Mouse (Mus musculus) left cerebral cortex, adult 8-10 months (tissue): ENCODE data around the gene Fyco1. TPM values are rescaled to one million over a fixed set of nuclear protein-coding genes. Genes with fewer than 3 reads are reported as not detected.
"Not testable (repeated sequence)": the region's sequence is repeated elsewhere in the genome, so short reads cannot be mapped to it uniquely, and the experiment has no call there.

Experiments
- DNase-seq, 2 experiments: peaks; one replicate each; pipeline ENCODE4 v3.0.0; 2022; ENCODE audit warnings: low spot score in 2 of 2
- total RNA-seq, 4 experiments: library from RNA; stranded (reverse); gene quantifications; 2 replicates each; pipeline ENCODE4 v1.2.4; 2022

Gene Fyco1
- total RNA-seq, 4 experiments from 2014 or later: 29.5 to 36.6 (median 29.8) TPM

DNA sequence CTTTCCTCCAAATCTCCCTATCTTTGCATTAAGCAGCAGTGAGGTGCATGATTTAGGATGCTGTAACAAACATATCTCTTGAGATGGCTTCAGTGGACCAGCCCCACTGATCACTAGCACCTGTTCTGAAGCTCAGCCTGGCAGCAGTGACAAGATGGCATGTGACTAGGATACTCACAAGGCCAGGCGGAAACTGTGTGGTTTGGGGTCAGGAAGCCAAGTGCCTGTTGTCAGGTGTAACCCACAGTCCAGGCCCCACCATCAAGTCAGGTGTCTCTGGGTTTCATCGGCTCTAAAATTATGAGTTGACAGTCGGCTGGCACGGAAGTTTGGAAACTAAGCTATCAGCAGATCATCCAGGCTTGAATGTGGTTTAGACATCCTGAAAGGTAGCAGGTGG lies 97.4 kb downstream of the Fyco1 start:
- no peak for DNase-seq

DNA sequence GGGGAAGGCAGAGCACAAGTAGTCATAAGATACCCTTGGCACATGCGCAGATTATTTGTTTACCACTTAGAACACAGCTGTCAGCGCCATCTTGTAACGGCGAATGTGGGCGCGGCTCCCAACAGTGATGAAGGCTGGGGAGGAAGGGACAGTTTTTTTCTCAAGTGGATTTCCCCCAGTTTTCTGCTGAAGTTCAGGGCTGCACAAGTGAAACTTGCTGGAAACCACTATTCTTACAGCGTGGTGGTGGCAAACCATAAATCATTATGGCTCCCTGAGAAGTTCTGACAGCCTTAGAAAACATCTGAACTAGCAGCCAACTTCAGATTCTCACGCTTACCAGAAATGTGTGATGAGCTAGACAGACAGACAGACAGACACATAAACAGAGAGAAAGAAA lies 102.0 kb downstream of the Fyco1 start:
- DNase-seq: not testable (repeated sequence)

DNA sequence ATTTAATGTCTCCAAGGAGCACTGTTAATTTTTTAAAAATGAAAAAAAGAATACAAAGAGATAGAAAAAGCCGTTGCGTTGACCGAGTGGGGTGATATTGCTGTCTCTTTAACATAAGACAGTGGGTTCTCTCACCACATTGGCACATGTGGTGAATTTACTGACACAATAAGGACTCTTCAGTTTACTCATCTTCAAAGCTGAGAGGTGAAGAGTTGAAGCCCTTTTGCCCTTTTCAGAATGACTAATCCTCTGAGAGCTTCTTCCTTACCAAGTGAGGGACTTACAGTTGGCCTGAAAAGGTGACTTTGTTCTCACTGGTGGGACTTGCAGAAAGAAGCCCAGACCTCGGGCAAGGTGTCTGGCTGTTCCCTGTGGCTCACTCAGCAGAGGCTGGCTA lies 110.9 kb downstream of the Fyco1 start:
- no peak for DNase-seq

Other genes with a start within 250 kb of the Fyco1 start
- under 1 TPM; 0.18 to 0.76 (median 0.63) TPM for gene Slc6a20b, start 219.3 kb downstream of the Fyco1 start, total RNA-seq
- under 1 TPM; 0.18 to 0.28 (median 0.26) TPM for gene Ccr9, start 173.5 kb downstream of the Fyco1 start, total RNA-seq
- gene Slc6a20a, start 173.0 kb downstream of the Fyco1 start, total RNA-seq: 10 to 100 TPM; 20.4 to 26.7 (median 23.4) TPM
- gene Lztfl1, start 134.2 kb downstream of the Fyco1 start, total RNA-seq: 10 to 100 TPM; 57.7 to 69.4 (median 64.5) TPM
- gene Cxcr6, start 45.4 kb downstream of the Fyco1 start, total RNA-seq: not detected
- gene Xcr1, start 10.1 kb upstream of the Fyco1 start, total RNA-seq: not detected
- gene Ccr1, start 116.8 kb upstream of the Fyco1 start, total RNA-seq: under 1 TPM in 2 of 4 experiments, not detected in 2; 0.17 to 0.34 TPM
- gene Ccr1l1, start 126.5 kb upstream of the Fyco1 start, total RNA-seq: not detected
- not detected for gene Ccr3, start 170.1 kb upstream of the Fyco1 start, total RNA-seq